Mouse (Mus musculus) liver, adult (tissue): ENCODE results near the gene Gch1.

Experiments used
- GATA4 ChIP-seq: IDR thresholded peaks from 2 replicates; pipeline ENCODE4 v1.6.1; 2014; ENCODE audit warnings: mild to moderate bottlenecking, low read length; ENCODE audit not compliant: insufficient replicate concordance

The Gch1 gene

DNA sequence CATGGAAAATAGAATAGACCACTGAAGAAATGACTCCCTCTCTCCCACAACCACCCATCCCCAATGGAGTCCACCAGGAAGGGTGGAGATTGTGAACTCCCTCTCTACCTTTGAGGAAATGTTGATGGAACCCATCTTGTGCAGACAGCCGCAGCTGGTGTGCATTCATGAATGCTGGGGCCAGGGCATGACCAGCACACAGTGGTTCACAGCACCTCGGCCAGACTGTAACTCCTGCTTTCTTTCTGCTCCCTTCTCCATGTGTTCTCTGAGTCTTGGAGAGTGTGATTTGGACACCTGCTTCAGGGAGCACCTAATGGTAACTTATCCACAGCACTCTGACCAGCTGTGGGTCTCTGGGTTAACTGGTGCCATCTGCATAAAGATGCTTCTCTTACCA is 27.3 kb upstream of the Gch1 start:
- TF ChIP-seq GATA4: no peak

- TF ChIP-seq GATA4: no peak
Observed at GRCm38 (mm10) chr14:47214367-47214766, 25.2 kb upstream of the Gch1 start.

- no peak for TF ChIP-seq GATA4
Observed at GRCm38 (mm10) chr14:47213305-47213704, 24.1 kb upstream of the Gch1 start.

- TF ChIP-seq GATA4: no peak
Observed at GRCm38 (mm10) chr14:47209669-47210164, 20.5 kb upstream of the Gch1 start.

- TF ChIP-seq GATA4: no peak
Observed at GRCm38 (mm10) chr14:47208564-47209493, 19.6 kb upstream of the Gch1 start.

GRCm38 (mm10) chr14:47206601-47207000 is 17.4 kb upstream of the Gch1 start:
- no peak for TF ChIP-seq GATA4

DNA sequence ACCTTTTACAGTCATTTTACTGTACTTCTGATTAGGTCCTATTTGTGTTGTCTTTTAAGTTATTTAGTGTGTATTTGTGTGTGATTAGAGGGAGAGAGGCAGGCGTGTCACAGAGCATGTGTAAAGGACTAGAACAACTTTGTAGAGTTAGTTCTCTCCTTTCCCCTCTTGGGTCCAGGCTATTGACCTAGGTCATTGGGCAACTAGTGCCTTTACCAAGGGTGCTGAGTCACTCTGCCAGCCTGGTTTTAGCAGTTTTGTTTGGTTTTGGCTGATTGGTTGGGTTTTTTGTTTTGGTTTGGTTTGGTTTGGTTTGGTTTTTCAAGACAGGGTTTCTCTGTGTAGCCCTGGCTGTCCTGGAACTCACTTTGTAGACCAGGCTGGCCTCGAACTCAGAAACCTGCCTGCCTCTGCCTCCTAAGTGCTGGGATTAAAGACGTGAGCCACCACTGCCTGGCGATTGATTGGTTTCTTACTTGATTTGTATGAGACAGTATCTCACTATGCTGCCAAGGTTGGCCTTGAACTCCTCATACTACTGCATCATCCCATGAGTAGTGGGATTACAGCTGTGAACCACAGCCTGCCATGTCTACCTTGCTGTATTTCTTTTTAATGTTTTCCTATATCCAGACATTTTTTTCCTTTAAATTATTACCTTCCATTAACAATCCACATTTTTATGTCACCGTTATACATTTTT is 16.2 kb upstream of the Gch1 start:
- TF ChIP-seq GATA4: no peak

DNA sequence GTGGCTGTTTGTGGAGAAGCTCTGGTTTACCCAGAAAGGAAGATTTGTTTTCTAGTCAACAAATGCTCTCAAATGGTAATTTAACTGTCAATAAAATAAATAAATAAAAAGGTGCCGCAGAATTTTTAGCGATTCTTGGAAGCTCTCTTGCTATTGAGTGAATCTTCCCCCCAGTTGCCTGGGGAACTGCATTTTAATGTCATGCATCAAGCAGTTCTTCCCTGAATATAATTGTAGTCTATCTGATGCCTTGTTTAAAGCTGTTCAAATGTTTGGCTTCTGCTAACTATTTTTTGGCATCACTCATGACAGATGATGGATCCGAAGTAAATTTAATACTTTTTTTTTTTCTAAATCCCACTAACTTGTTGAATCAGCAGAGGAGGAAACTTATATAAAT is 8.1 kb upstream of the Gch1 start:
- TF ChIP-seq GATA4: no peak

- TF ChIP-seq GATA4: peak; percentile 27; the same call in 1 of the 2 replicates
Observed at GRCm38 (mm10) chr14:47196711-47197110, 7.5 kb upstream of the Gch1 start.

DNA sequence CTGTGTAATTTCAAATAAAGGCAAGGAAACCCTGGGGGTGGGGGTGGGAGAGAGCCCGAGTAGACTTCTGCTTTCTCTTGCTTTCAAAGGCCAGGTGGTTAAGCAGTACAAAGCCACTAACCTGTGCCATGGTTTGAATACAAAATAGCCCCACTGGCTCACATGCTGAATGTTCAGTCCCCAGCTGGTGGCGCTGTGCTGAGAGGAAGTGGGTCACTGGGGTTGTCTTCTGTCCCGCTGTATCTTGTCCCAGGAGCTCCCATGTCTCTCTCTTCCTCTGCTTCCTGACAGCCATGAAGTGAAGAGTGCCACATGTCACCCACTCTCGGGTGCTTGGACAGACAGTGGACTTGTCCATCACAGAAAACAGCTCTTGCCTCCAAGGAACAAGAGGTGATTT is 4.9 kb upstream of the Gch1 start:
- TF ChIP-seq GATA4: no peak

DNA sequence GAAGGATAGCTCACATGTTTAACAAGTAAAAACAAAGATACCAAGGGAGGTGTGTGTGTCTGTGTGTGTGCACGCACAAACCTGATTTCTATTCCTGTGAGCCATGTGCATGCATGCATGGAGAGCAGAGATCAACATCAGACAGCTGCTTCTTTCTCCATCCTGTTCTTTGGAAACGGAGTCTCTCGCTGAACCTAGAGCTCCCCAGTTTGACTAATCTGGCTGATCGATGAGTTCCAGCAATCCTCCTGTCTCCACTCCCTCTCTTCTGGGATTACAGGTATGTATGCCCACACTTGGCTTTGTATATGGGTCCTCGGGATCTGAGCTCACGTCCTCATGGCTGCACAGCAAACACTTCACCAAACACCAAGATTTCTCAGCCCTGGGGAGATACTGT is 4.3 kb upstream of the Gch1 start:
- no peak for TF ChIP-seq GATA4

DNA sequence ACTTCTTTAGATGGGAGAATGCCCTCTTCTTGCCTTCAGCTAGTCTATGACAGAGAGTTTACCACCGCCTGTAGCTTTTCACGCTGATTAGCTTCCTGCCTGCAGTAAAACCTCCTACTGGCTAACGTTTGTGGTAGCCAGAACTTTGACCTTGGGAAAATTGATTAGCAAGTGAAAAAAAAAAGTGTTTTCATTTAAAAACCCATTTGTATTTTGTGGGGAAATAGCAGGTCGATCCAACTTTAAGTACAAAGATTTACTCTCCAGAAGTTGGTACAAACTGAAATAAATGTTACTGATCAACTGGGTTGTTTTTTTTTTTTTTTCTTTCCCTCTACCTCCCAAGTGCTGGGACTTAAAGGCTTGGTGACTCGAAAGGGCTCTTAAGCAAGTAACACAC is 2.6 kb upstream of the Gch1 start:
- no peak for TF ChIP-seq GATA4

GRCm38 (mm10) chr14:47190626-47191025 is 1.4 kb upstream of the Gch1 start:
- no peak for TF ChIP-seq GATA4

DNA sequence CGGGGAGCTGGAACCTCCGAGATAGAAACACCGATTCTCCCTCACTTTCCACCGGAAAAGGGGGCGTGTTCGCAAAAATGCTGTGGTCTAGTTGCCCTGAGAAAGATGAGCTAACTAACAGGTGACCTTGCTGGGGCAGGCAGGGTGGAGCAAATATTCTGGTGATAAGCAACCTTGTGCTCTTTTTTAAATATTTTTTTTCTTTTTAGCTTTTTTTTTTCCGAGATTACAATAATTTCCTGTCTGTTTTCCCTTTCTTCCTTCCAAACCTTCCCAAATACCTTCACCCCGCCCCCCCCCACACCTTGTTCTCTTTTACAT is 382 bp upstream of the Gch1 start:
- TF ChIP-seq GATA4: no peak

GRCm38 (mm10) chr14:47188475-47188847 is 752 bp downstream of the Gch1 start:
- no peak for TF ChIP-seq GATA4

DNA sequence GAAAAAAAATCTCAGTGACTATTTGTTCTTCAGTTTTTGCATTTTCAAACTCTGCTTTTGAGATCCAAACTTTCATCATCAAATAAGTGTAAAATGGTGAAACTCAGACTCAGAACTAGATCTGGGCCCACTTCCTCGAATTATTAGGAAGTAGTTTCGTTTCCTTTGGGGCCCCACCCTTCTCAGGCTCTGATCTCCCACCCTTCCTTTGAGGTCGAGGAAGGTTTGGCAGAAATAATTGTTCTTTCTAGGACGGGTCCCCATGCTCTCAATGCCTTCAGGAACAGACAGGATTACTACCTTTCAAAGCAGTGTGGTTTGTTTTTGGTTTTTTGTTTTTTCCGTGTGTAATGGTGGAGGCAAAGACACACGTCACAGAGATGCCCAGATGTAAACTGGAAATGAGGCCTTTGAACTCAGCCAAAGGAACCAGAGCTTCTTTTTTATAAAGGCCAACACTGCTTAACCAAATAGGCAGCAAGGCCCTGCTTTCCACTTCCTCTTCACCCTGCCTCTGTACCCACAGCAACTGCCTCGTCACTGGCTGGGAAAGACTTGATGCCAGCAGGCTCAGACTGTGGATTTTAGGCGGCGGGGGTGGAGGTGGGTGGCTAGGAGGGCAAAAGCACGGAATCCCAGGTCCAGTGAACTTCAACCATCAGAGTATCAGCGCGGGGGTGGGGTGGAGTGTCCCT is 1.4 kb downstream of the Gch1 start:
- no peak for TF ChIP-seq GATA4

GRCm38 (mm10) chr14:47187261-47187660 is 2.0 kb downstream of the Gch1 start:
- TF ChIP-seq GATA4: no peak
